Mouse (Mus musculus) heart, embryonic 15.5 days (tissue): ENCODE data around the gene Pop5. TPM values are rescaled to one million over a fixed set of nuclear protein-coding genes. Genes with fewer than 3 reads are reported as not detected.

Experiments used
- ATAC-seq: fragments of 200-750 bp; cut with Nextera tagmentation; replicated peaks from 2 replicates; pipeline ENCODE4 v1.8.0; 2017; ENCODE audit warnings: low read depth, moderate TSS enrichment; ENCODE audit not compliant: insufficient number of reproducible peaks, insufficient read depth, low FRiP score
- H3K27ac ChIP-seq: fragments of 300-500 bp; sonication (generic); 2 replicates; pipeline ENCODE4 v1.5.1; 2015; ENCODE audit warnings: mild to moderate bottlenecking, inconsistent platforms
- H3K27me3 ChIP-seq: fragments of 300-500 bp; sonication (generic); 2 replicates; pipeline ENCODE4 v1.6.1; 2015; ENCODE audit warnings: inconsistent platforms
- H3K36me3 ChIP-seq: fragments of 300-500 bp; sonication (generic); 2 replicates; pipeline ENCODE4 v1.6.1; 2015; ENCODE audit warnings: mild to moderate bottlenecking, inconsistent platforms
- H3K4me1 ChIP-seq: fragments of 300-500 bp; sonication (generic); replicated peaks from 2 replicates; pipeline ENCODE4 v1.6.1; 2015; ENCODE audit warnings: inconsistent platforms
- H3K4me2 ChIP-seq: fragments of 300-500 bp; sonication (generic); 2 replicates; pipeline ENCODE4 v1.6.1; 2015; ENCODE audit warnings: inconsistent platforms, mild to moderate bottlenecking, moderate library complexity
- H3K4me3 ChIP-seq: fragments of 300-500 bp; sonication (generic); 2 replicates; pipeline ENCODE4 v1.5.1; 2015; ENCODE audit warnings: mild to moderate bottlenecking, inconsistent platforms
- H3K9ac ChIP-seq: fragments of 300-500 bp; sonication (generic); 2 replicates; pipeline ENCODE4 v1.6.1; 2015; ENCODE audit warnings: mild to moderate bottlenecking, inconsistent platforms
- H3K9me3 ChIP-seq: fragments of 300-500 bp; sonication (generic); replicated peaks from 2 replicates; pipeline ENCODE4 v1.6.1; 2016; ENCODE audit warnings: inconsistent platforms
- WGBS: fragments of 180-500 bp; shearing (Covaris S2); methylation state at CpG from one replicate; pipeline ENCODE4 v1.1.7; 2015; ENCODE audit warnings: mixed read lengths; 5-methylcytosine and 5-hydroxymethylcytosine counted together
- polyA plus RNA-seq: library from polyadenylated mRNA; unstranded; fragments of >200 nt; fragmentation: Nextera tagmentation; extraction: Ambion mirVana; gene quantifications from 2 replicates; pipeline ENCODE4 v1.2.1, GENCODE M21; 2015

Gene Pop5
- polyA plus RNA-seq, 1 experiment from 2014 or later, result 56.2 TPM

GRCm38 (mm10) chr5:115194626-115195221 is 40.9 kb upstream of the Pop5 start:
- H3K9me3 ChIP-seq, result no peaks in the 10 kb centered on the region
- no peak overlapping the region for H3K27ac ChIP-seq

DNA sequence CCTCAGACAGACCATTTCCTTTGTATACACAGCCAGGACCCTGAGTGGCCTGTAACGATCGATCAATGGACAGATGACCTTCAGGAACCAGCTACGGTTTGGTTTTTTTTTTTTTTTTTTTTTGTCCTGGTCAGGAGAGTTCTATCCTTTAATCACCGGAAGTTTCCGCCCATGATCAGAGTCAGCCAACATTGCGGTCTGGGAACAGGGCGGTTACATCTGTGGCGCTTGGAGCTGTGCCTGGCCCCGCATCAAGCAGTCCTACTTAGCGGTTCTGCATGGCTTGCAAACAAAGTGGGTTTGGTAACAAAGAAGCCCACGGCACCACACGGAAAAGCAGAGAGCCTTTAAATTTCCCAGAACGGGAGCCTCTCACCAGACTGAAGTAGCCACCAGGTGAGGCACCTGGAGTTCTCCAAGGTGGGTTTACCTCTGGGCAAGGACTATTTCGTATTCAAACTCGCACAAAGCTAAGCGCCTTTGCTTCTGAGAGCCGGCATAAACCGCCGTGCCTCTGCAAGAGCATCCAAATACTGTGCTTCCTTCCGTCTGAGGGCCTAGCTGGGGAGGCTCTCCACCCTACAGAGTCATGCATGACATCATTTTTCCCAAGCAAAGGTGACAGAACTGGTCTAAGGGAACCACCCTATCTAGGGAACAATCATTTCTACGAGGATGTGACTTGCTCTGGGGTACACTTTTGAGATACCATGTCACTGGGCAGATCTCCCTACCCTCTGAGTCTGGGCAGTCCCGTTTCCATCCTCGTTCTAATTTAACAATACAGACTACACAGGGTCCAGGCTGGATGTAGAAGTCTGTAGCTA is 31.7 kb upstream of the Pop5 start:
- Histone ChIP-seq H3K27ac (0 out of 2 replicates have a peak overlapping the region, but pooled peaks have one; percentile 24), H3K9me3 (no peaks in the 10 kb centered on the region), H3K9ac (peak overlapping the region; percentile 17), H3K4me2 (peak overlapping the region; percentile 73), H3K4me3 (peak overlapping the region; percentile 43), H3K4me1 (peaks cover 16% of the 10 kb centered on the region), H3K27me3 (peaks cover 35% of the 10 kb centered on the region), H3K36me3 (no peaks in the 10 kb centered on the region)
- ATAC-seq, result no peak
- WGBS, result 25% methylated on average over 23 of the region's 23 CpGs

More at GRCm38 (mm10) chr5:115194626-115195221, 40.9 kb upstream of the Pop5 start:
- peaks cover 26% of the 10 kb centered on the region for H3K4me1 ChIP-seq
- no peak overlapping the region for H3K9ac ChIP-seq
- no peak for ATAC-seq
- peaks cover 62% of the 10 kb centered on the region for H3K27me3 ChIP-seq
- peak overlapping the region; percentile 60 for H3K4me3 ChIP-seq
- H3K36me3 ChIP-seq, result no peaks in the 10 kb centered on the region
- H3K4me2 ChIP-seq, result peak overlapping the region; percentile 100
- WGBS, result 7% methylated on average over 12 of the region's 12 CpGs

- H3K36me3 ChIP-seq, result no peaks in the 10 kb centered on the region
- H3K9me3 ChIP-seq, result no peaks in the 10 kb centered on the region
- H3K4me3 ChIP-seq, result peak overlapping the region; percentile 43
- H3K4me1 ChIP-seq, result peaks cover 16% of the 10 kb centered on the region
- H3K27ac ChIP-seq, result 0 out of 2 replicates have a peak overlapping the region, but pooled peaks have one; percentile 24
- H3K9ac ChIP-seq, result 0 out of 2 replicates have a peak overlapping the region, but pooled peaks have one; percentile 33
- ATAC-seq, result no peak
- peak overlapping the region; percentile 73 for H3K4me2 ChIP-seq
- H3K27me3 ChIP-seq, result peaks cover 35% of the 10 kb centered on the region
- 4% methylated on average over 31 of the region's 31 CpGs for WGBS
Observed at GRCm38 (mm10) chr5:115204562-115205311, 30.9 kb upstream of the Pop5 start.

DNA sequence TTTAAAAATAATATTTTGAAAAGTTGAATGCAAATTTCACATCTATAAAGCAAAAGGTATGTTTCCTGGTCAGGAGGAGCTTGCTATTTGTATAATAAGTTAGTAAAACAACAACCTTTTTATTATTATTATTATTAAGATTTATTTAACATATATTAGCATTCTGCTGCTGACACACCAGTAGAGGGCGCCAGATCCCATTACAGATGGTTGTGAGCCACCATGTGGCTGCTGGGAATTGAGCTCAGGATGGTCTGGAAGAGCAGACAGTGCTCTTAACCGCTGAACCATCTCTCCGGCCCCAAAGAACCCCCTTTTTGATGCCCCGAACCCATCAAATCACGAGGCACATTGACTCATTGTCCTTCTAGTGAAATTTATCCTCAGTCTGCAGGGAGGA is 28.4 kb upstream of the Pop5 start:
- peaks cover 16% of the 10 kb centered on the region for H3K4me1 ChIP-seq
- no peaks in the 10 kb centered on the region for H3K36me3 ChIP-seq
- H3K9ac ChIP-seq, result no peak overlapping the region
- H3K27me3 ChIP-seq, result peaks cover 35% of the 10 kb centered on the region
- no peak for ATAC-seq
- no peak overlapping the region for H3K27ac ChIP-seq
- 54% methylated on average over 5 of the region's 5 CpGs for WGBS
- H3K4me2 ChIP-seq, result no peak overlapping the region
- H3K4me3 ChIP-seq, result no peak overlapping the region
- H3K9me3 ChIP-seq, result no peaks in the 10 kb centered on the region

- peaks cover 16% of the 10 kb centered on the region for H3K4me1 ChIP-seq
- no peak overlapping the region for H3K27ac ChIP-seq
- ATAC-seq, result no peak
- H3K4me2 ChIP-seq, result no peak overlapping the region
- 16% methylated on average over 9 of the region's 16 CpGs for WGBS
- H3K36me3 ChIP-seq, result no peaks in the 10 kb centered on the region
- H3K4me3 ChIP-seq, result no peak overlapping the region
- H3K27me3 ChIP-seq, result peaks cover 31% of the 10 kb centered on the region
- no peaks in the 10 kb centered on the region for H3K9me3 ChIP-seq
- H3K9ac ChIP-seq, result no peak overlapping the region
Observed at GRCm38 (mm10) chr5:115207892-115208291, 27.7 kb upstream of the Pop5 start.

GRCm38 (mm10) chr5:115208601-115209000 is 27.0 kb upstream of the Pop5 start:
- WGBS, result 55% methylated on average over 5 of the region's 5 CpGs
- no peak overlapping the region for H3K4me2 ChIP-seq
- no peak overlapping the region for H3K9ac ChIP-seq

DNA sequence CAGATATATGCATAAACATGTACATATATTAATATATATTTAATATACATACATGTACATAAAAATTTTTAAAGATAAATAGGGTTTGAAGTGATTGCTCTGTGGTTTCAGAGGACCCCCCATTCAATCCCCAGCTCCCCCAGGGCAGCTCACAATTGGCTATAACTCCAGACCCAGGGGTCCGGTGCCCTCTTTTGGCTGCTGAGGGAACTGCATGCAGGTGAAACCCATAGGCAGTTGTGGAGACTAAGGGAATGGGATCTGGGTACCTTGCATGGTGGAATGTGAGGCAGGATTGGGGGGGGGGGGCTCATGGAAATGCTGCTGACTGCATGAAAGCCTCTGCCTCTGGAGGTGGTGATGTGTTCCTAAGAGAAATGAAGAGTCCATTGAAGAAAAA is 25.3 kb upstream of the Pop5 start:
- Histone ChIP-seq H3K9me3 (no peaks in the 10 kb centered on the region), H3K4me3 (no peak overlapping the region), H3K27me3 (peaks cover 22% of the 10 kb centered on the region), H3K4me1 (peaks cover 6% of the 10 kb centered on the region), H3K4me2 (no peak overlapping the region), H3K9ac (no peak overlapping the region), H3K36me3 (no peaks in the 10 kb centered on the region), H3K27ac (no peak overlapping the region)
- WGBS, result 3% methylated on average over 1 of the region's 1 CpGs
- no peak for ATAC-seq

More at GRCm38 (mm10) chr5:115208601-115209000, 27.0 kb upstream of the Pop5 start:
- H3K4me1 ChIP-seq, result peaks cover 15% of the 10 kb centered on the region
- ATAC-seq, result no peak
- H3K27ac ChIP-seq, result no peak overlapping the region
- H3K9me3 ChIP-seq, result no peaks in the 10 kb centered on the region
- peaks cover 26% of the 10 kb centered on the region for H3K27me3 ChIP-seq
- H3K36me3 ChIP-seq, result no peaks in the 10 kb centered on the region
- H3K4me3 ChIP-seq, result no peak overlapping the region

DNA sequence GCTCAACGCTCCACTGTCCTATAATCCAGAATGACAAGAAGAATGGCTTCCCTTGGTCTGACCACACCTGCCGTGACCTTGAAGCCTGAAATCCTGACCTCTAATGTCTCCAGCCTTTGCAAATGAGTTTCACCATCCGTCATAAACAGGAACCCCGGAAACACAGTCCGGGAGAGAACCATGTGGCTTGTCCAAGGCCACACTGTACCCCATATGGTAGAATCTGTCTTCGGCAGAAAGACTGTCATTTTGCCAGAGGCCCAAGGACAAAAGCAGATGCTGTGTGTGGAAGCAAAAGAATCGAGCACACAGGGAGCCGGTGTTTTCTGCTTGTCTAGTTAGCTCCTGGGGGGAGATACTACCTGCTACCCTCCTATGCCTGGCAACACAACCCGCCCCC is 23.2 kb upstream of the Pop5 start:
- H3K4me2 ChIP-seq, result no peak overlapping the region
- H3K4me1 ChIP-seq, result peaks cover 6% of the 10 kb centered on the region
- no peak overlapping the region for H3K4me3 ChIP-seq
- H3K9ac ChIP-seq, result no peak overlapping the region
- peaks cover 19% of the 10 kb centered on the region for H3K27me3 ChIP-seq
- H3K9me3 ChIP-seq, result no peaks in the 10 kb centered on the region
- ATAC-seq, result no peak
- 80% methylated on average over 9 of the region's 9 CpGs for WGBS
- no peak overlapping the region for H3K27ac ChIP-seq
- no peaks in the 10 kb centered on the region for H3K36me3 ChIP-seq

DNA sequence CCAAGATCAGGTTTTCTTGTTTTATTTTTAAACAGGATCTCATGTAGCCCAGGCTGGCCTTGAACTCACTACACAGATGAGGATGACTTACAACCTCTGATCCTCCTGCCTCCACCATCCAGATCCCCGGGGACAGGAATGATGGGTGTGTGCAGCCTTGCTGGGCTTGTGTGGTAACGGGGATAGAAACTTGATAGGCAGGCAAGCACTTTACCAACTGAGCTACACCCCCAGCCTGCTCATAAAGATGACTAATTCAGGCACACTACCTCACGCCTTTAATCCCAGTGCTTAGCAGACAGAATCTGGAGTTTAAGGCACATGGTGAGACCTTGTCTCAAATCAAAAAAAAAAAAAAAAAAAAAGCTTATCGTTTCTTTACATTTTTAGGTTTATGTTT is 22.8 kb upstream of the Pop5 start:
- Histone ChIP-seq H3K4me3 (no peak overlapping the region), H3K4me2 (no peak overlapping the region), H3K9ac (no peak overlapping the region), H3K9me3 (no peaks in the 10 kb centered on the region), H3K27me3 (peaks cover 19% of the 10 kb centered on the region), H3K36me3 (no peaks in the 10 kb centered on the region), H3K4me1 (peaks cover 6% of the 10 kb centered on the region), H3K27ac (no peak overlapping the region)
- WGBS, result 60% methylated on average over 4 of the region's 4 CpGs
- ATAC-seq, result no peak

- H3K4me3 ChIP-seq, result peak overlapping the region; percentile 50
- H3K36me3 ChIP-seq, result no peaks in the 10 kb centered on the region
- H3K9me3 ChIP-seq, result no peaks in the 10 kb centered on the region
- H3K9ac ChIP-seq, result peak overlapping the region; percentile 53; the same call in 1 of the 2 replicates
- H3K4me1 ChIP-seq, result peaks cover 6% of the 10 kb centered on the region
- peaks cover 19% of the 10 kb centered on the region for H3K27me3 ChIP-seq
- ATAC-seq, result no peak
- peak overlapping the region; percentile 82 for H3K4me2 ChIP-seq
- no peak overlapping the region for H3K27ac ChIP-seq
- WGBS, result 2% methylated on average over 17 of the region's 17 CpGs
Observed at GRCm38 (mm10) chr5:115214864-115215263, 20.8 kb upstream of the Pop5 start.
